Mouse (Mus musculus): ENCODE results near the gene Gm2663. TPM values are rescaled to one million over a fixed set of nuclear protein-coding genes. Genes with fewer than 3 reads are reported as not detected.

Gm2663 gene
- polyA plus RNA-seq, 2 experiments: not detected

DNA sequence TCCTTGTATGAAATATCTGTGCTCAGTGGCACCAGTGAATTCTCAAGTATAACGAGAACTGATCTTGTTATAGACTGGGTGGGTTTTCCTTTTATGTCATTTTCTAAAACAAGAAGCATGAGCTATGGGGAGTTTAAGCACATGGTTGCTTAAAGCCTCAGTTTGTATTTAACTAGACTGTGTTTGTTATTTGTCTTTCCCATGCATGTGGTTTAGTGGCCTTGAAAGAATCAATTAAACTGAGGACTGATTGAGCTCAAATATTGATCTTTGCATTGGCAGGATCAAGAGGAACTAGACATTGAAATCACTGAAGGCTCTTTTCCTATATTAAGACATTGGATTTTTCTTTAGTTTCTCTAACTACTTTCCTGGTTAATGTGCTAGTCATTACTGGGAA, 45.0 kb upstream of the Gm2663 start:
- Histone ChIP-seq H3K4me3 (replicated peaks; ENCODE audit: low read length) (no peak overlapping the region), H3K27me3 (ENCODE audit: control insufficient read depth, insufficient read depth, low read length) (no peaks in the 10 kb centered on the region), H3K4me2 (replicated peaks; ENCODE audit: low read depth, low read length, severe bottlenecking) (no peak overlapping the region), H3K9me3 (ENCODE audit: control insufficient read depth, low read length) (no peaks in the 10 kb centered on the region), H3K4me1 (ENCODE audit: control insufficient read depth, insufficient read depth, low read length) (no peaks in the 10 kb centered on the region), H3K9ac (ENCODE audit: low read depth, low read length, severe bottlenecking) (no peak overlapping the region), H3K36me3 (ENCODE audit: control insufficient read depth, insufficient read depth, low read length) (no peaks in the 10 kb centered on the region), H3K27ac (replicated peaks; ENCODE audit: low read depth, low read length) (no peak overlapping the region)
- DNase-seq (ENCODE audit: low spot score) (no peak), ATAC-seq (ENCODE audit: low FRiP score, low read depth) (no peak)
- 79% methylated on average over 1 of the region's 1 CpGs for WGBS
- TF ChIP-seq POLR2A (IDR thresholded peaks at IDR 0.05; ENCODE audit: borderline replicate concordance, extremely low read depth, insufficient read depth, insufficient read length): no peak

DNA sequence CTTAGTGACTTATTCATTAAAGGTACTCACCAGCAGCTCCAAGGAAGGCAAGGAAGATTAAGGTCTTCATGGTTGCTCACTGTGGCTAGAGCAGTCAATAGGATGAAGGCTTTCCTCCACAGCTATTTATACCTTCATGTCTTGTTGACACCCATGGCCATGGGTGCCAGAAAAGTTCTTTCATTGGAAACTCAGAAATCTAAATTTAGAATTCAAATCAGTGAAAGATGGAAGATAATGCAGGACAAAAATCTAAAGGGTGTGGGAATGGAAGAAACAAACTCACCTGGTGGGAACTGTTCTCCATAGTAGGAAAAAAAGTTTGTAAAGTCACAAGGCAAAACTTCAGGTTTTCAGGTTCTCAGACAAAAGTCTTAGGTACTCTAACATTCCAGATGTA, 36.1 kb upstream of the Gm2663 start, which contains the start of gene 2210010C04Rik:
Gene 2210010C04Rik, minus strand, starts transcription at position 101 of the 400 bp plus-strand sequence.
- Histone ChIP-seq H3K4me1 (ENCODE audit: control insufficient read depth, insufficient read depth, low read length) (no peaks in the 10 kb centered on the region), H3K4me3 (replicated peaks; ENCODE audit: low read length) (no peak within 1 kb of the TSS), H3K9me3 (ENCODE audit: control insufficient read depth, low read length) (no peaks in the 10 kb centered on the region), H3K27ac (replicated peaks; ENCODE audit: low read depth, low read length) (no peak within 1 kb of the TSS), H3K27me3 (ENCODE audit: control insufficient read depth, insufficient read depth, low read length) (no peaks in the 10 kb centered on the region), H3K4me2 (replicated peaks; ENCODE audit: low read depth, low read length, severe bottlenecking) (no peak within 1 kb of the TSS), H3K36me3 (ENCODE audit: control insufficient read depth, insufficient read depth, low read length) (no peaks in the 10 kb centered on the region), H3K9ac (ENCODE audit: low read depth, low read length, severe bottlenecking) (no peak within 1 kb of the TSS)
- DNase-seq (ENCODE audit: low spot score): no peak
- ATAC-seq (ENCODE audit: low FRiP score, low read depth): no peak
- TF ChIP-seq POLR2A (IDR thresholded peaks at IDR 0.05; ENCODE audit: borderline replicate concordance, extremely low read depth, insufficient read depth, insufficient read length): no peak

DNA sequence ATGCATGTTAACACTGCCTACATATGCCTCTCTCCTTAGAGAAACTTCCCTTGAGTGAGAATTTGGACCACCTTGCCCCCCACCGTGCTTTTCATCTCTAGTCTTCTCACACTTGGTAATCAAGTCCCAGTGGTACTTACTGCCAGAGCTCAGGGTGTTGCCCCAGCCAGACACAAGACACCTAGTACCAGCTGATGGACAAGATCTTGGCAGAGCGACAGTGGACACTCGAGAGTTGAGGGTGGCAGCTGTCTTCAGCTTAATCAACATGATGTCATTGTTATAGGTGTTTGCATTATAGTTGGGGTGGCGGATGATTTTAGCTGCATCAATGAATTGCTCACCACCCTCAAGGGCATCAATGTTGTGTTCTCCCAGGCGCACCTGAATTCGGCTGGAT, 33.5 kb upstream of the Gm2663 start:
- Histone ChIP-seq H3K4me3 (replicated peaks; ENCODE audit: low read length) (no peak overlapping the region), H3K27ac (replicated peaks; ENCODE audit: low read depth, low read length) (no peak overlapping the region), H3K27me3 (ENCODE audit: control insufficient read depth, insufficient read depth, low read length) (no peaks in the 10 kb centered on the region), H3K9ac (ENCODE audit: low read depth, low read length, severe bottlenecking) (no peak overlapping the region), H3K4me2 (replicated peaks; ENCODE audit: low read depth, low read length, severe bottlenecking) (no peak overlapping the region), H3K36me3 (ENCODE audit: control insufficient read depth, insufficient read depth, low read length) (no peaks in the 10 kb centered on the region), H3K4me1 (ENCODE audit: control insufficient read depth, insufficient read depth, low read length) (no peaks in the 10 kb centered on the region), H3K9me3 (ENCODE audit: control insufficient read depth, low read length) (no peaks in the 10 kb centered on the region)
- ATAC-seq (ENCODE audit: low FRiP score, low read depth) (no peak), DNase-seq (ENCODE audit: low spot score) (no peak)
- no peak for TF ChIP-seq POLR2A (IDR thresholded peaks at IDR 0.05; ENCODE audit: borderline replicate concordance, extremely low read depth, insufficient read depth, insufficient read length)
- WGBS: 80% methylated on average over 6 of the region's 6 CpGs

DNA sequence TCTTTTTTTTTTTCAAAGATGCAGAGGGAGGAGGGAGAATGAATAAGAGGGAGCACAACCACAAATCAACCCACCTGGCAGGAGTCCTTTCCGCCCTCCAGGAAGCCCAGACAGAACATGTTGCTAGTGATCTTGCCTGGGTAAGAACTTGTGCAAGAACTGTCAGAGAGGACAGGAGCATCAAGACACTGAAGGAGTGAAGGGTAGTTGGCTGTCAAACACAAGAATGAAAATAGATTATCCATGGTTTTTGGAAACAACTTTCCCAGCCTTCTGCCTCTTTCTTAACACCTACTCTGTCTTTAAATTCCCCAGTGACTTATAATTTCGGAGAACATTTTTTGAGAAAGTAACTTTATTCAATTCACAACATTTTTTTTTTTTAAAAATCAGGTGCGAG, 33.0 kb upstream of the Gm2663 start:
- H3K4me3 ChIP-seq (replicated peaks; ENCODE audit: low read length): no peak overlapping the region
- H3K27me3 ChIP-seq (ENCODE audit: control insufficient read depth, insufficient read depth, low read length): no peaks in the 10 kb centered on the region
- H3K9me3 ChIP-seq (ENCODE audit: control insufficient read depth, low read length): no peaks in the 10 kb centered on the region
- no peak overlapping the region for H3K9ac ChIP-seq (ENCODE audit: low read depth, low read length, severe bottlenecking)
- no peak for TF ChIP-seq POLR2A (IDR thresholded peaks at IDR 0.05; ENCODE audit: borderline replicate concordance, extremely low read depth, insufficient read depth, insufficient read length)
- no peaks in the 10 kb centered on the region for H3K36me3 ChIP-seq (ENCODE audit: control insufficient read depth, insufficient read depth, low read length)
- no peak overlapping the region for H3K27ac ChIP-seq (replicated peaks; ENCODE audit: low read depth, low read length)
- ATAC-seq (ENCODE audit: low FRiP score, low read depth) (no peak), DNase-seq (ENCODE audit: low spot score) (no peak)
- no peak overlapping the region for H3K4me2 ChIP-seq (replicated peaks; ENCODE audit: low read depth, low read length, severe bottlenecking)
- H3K4me1 ChIP-seq (ENCODE audit: control insufficient read depth, insufficient read depth, low read length): no peaks in the 10 kb centered on the region
- 77% methylated on average over 3 of the region's 3 CpGs for WGBS

DNA sequence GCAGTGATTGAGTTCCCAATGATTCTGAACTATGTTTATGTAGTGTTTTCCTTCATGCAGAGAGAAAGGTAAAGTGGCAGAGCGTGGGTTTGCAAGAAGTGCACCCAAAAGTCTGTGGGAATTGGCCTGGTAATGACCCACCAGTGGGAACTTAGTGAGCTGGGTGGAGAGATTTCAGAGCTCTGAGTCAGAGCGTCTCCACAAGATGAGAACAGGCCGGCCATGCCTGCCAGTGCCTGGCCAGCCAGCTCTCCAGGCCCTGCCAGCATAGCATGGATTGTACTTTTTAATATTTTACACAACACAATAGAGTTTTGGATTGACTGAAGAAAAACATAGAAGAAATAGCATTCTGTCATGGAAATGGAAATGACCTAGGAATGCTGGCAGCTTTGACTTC, 31.5 kb upstream of the Gm2663 start:
- no peak for DNase-seq (ENCODE audit: low spot score)
- no peak overlapping the region for H3K27ac ChIP-seq (replicated peaks; ENCODE audit: low read depth, low read length)
- no peak for TF ChIP-seq POLR2A (IDR thresholded peaks at IDR 0.05; ENCODE audit: borderline replicate concordance, extremely low read depth, insufficient read depth, insufficient read length)
- H3K9me3 ChIP-seq (ENCODE audit: control insufficient read depth, low read length): no peaks in the 10 kb centered on the region
- WGBS: 84% methylated on average over 3 of the region's 3 CpGs
- H3K27me3 ChIP-seq (ENCODE audit: control insufficient read depth, insufficient read depth, low read length): no peaks in the 10 kb centered on the region
- no peak for ATAC-seq (ENCODE audit: low FRiP score, low read depth)
- H3K4me3 ChIP-seq (replicated peaks; ENCODE audit: low read length): no peak overlapping the region
- no peaks in the 10 kb centered on the region for H3K36me3 ChIP-seq (ENCODE audit: control insufficient read depth, insufficient read depth, low read length)
- H3K9ac ChIP-seq (ENCODE audit: low read depth, low read length, severe bottlenecking): no peak overlapping the region
- H3K4me1 ChIP-seq (ENCODE audit: control insufficient read depth, insufficient read depth, low read length): no peaks in the 10 kb centered on the region
- H3K4me2 ChIP-seq (replicated peaks; ENCODE audit: low read depth, low read length, severe bottlenecking): no peak overlapping the region

DNA sequence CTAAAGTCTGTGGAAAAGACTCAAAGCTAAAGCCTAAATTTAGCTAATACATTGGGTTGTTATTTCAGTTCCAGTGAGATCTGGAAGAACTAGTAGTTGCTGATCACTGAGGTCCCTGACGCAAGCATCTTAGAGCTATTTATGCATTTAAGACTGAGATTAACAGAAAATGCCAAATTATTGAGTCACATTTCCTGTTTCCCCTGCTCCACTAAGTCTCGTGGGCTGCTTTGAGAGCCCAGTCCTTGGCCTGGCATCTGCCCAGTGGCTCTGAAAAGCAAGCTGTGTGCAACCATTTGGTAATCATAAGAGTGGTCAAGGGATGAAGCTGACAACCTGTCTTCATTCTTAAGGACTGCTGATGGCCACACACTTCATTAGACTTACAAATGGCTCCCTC, 27.8 kb upstream of the Gm2663 start:
- Histone ChIP-seq H3K4me1 (ENCODE audit: control insufficient read depth, insufficient read depth, low read length) (no peaks in the 10 kb centered on the region), H3K9me3 (ENCODE audit: control insufficient read depth, low read length) (no peaks in the 10 kb centered on the region), H3K4me3 (replicated peaks; ENCODE audit: low read length) (no peak overlapping the region), H3K27me3 (ENCODE audit: control insufficient read depth, insufficient read depth, low read length) (no peaks in the 10 kb centered on the region), H3K9ac (ENCODE audit: low read depth, low read length, severe bottlenecking) (no peak overlapping the region), H3K27ac (replicated peaks; ENCODE audit: low read depth, low read length) (no peak overlapping the region), H3K36me3 (ENCODE audit: control insufficient read depth, insufficient read depth, low read length) (no peaks in the 10 kb centered on the region), H3K4me2 (replicated peaks; ENCODE audit: low read depth, low read length, severe bottlenecking) (no peak overlapping the region)
- 45% methylated on average over 2 of the region's 2 CpGs for WGBS
- ATAC-seq (ENCODE audit: low FRiP score, low read depth): no peak
- no peak for DNase-seq (ENCODE audit: low spot score)
- TF ChIP-seq POLR2A (IDR thresholded peaks at IDR 0.05; ENCODE audit: borderline replicate concordance, extremely low read depth, insufficient read depth, insufficient read length): no peak
